Mouse (Mus musculus): ENCODE measurements around the gene Fam216b.

- TF ChIP-seq CTCF (IDR thresholded peaks at IDR 0.05; ENCODE audit: low read depth, low read length) (no peak), POLR2A (IDR thresholded peaks at IDR 0.05; ENCODE audit: borderline replicate concordance, low read depth, low read length) (no peak)
Observed at GRCm38 (mm10) chr14:78038876-78039275, 49.9 kb downstream of the Fam216b start.
